12 mouse cellular contexts compared by ENCODE assay signal in genomic region chr3:60346390-60346789, GRCm38 (mm10).
DNase-seq lines count a peak whose midpoint lies in the region; ATAC-seq and TF ChIP-seq lines count a peak whose summit lies in the region.
"Had no signal": no experiment of that assay in that cellular context is flagged by ENCODE, and none has a peak within 500 bp of the region (broad histone marks: within the 10 kb centered on the region; RNA-seq: fewer than 3 reads in every experiment).

No protein-coding gene starts in this region.

- no peak overlapping the region for H3K9ac ChIP-seq in forebrain, postnatal 0 days
- H3K9ac ChIP-seq: forebrain, embryonic 12.5 days; heart, embryonic 15.5 days; liver, postnatal 0 days had no signal

- H3K4me2 ChIP-seq in forebrain, postnatal 0 days (ENCODE audit: low read depth), result no peak overlapping the region
- H3K4me2 ChIP-seq: forebrain, embryonic 12.5 days; heart, embryonic 15.5 days had no signal

- no peak for ATAC-seq in frontal cortex, adult (ENCODE audit: low TSS enrichment)
- ATAC-seq in forebrain, postnatal 0 days, result no peak
- ATAC-seq: activated CD4-positive, CD25-positive, alpha-beta regulatory T cell, adult 4 months; liver, postnatal 0 days had no signal

- H3K9me3 ChIP-seq in forebrain, postnatal 0 days (ENCODE audit: low read length), result no peaks in the 10 kb centered on the region
- H3K9me3 ChIP-seq: forebrain, embryonic 12.5 days; heart, embryonic 15.5 days had no signal

- TF ChIP-seq CTCF in forebrain, postnatal 0 days (IDR thresholded peaks at IDR 0.05; ENCODE audit: low read depth), result no peak

- no peak overlapping the region for H3K4me3 ChIP-seq in forebrain, postnatal 0 days (ENCODE audit: low read depth, low read length)
- H3K4me3 ChIP-seq: forebrain, embryonic 12.5 days; heart, embryonic 15.5 days had no signal

- no peaks in the 10 kb centered on the region for H3K27me3 ChIP-seq in forebrain, postnatal 0 days (ENCODE audit: insufficient read depth, low read length)
- H3K27me3 ChIP-seq: forebrain, embryonic 12.5 days; heart, embryonic 15.5 days had no signal

- no peaks in the 10 kb centered on the region for H3K4me1 ChIP-seq in forebrain, postnatal 0 days (ENCODE audit: insufficient read depth)
- H3K4me1 ChIP-seq: forebrain, embryonic 12.5 days; heart, embryonic 15.5 days had no signal

- DNase-seq in heart, adult 18-20 months, result peak; percentile 21 to 36
- DNase-seq in heart, postnatal 25 days (ENCODE audit: low spot score), result no peak
- peak; percentile 97 for DNase-seq in 3T3-L1 (ENCODE audit: low read depth, low spot score)
- peak; percentile 11 for DNase-seq in fat pad, adult 2 months (ENCODE audit: extremely low read depth, low read depth, low spot score)
- DNase-seq in lung, postnatal 14 days, result peak; percentile 57
- no peak for DNase-seq in forebrain, postnatal 0 days
- DNase-seq in embryo, embryonic 10.5 days (ENCODE audit: low spot score), result no peak
- DNase-seq: liver, postnatal 0 days had no signal

- no peak overlapping the region for H3K27ac ChIP-seq in forebrain, postnatal 0 days (ENCODE audit: low read depth, low read length)
- H3K27ac ChIP-seq: forebrain, embryonic 12.5 days; heart, embryonic 15.5 days had no signal

- intact Hi-C loops in heart, postnatal 25 days (cut with DNase I), result no loop called here

- H3K36me3 ChIP-seq in forebrain, postnatal 0 days (ENCODE audit: insufficient read depth), result no peaks in the 10 kb centered on the region
- H3K36me3 ChIP-seq: forebrain, embryonic 12.5 days; heart, embryonic 15.5 days had no signal

Comparison
In these comparisons a context has a peak if more than half of its experiments do, and no peak if none do; other contexts are left out.
1. DNase-seq: peak in heart, adult 18-20 months (2 of 2), 3T3-L1 (single experiment), fat pad, adult 2 months (single experiment) and lung, postnatal 14 days (single experiment); none in heart, postnatal 25 days (single experiment), forebrain, postnatal 0 days (single experiment) and embryo, embryonic 10.5 days (single experiment).